Mouse (Mus musculus) adrenal gland, adult 2 months (tissue): ENCODE results near the gene Polr1a. TPM values are rescaled to one million over a fixed set of nuclear protein-coding genes. Genes with fewer than 3 reads are reported as not detected.
"Not testable (repeated sequence)": the region's sequence is repeated elsewhere in the genome, so short reads cannot be mapped to it uniquely, and the experiment has no call there.

Experiments used
- DNase-seq: peaks from one replicate; pipeline ENCODE4 v3.0.0; 2021
- long read RNA-seq: library from polyadenylated mRNA; stranded (forward); transcript quantifications from one replicate; pipeline ENCODE4 v2.0.0, GENCODE M21; 2021
- polyA plus RNA-seq: library from polyadenylated mRNA; depleted of rRNA; stranded (reverse); fragments of >200 nt; gene quantifications from 2 replicates; pipeline ENCODE4 v1.2.3, GENCODE M21; 2012; rRNA removed
- total RNA-seq, 2 experiments: library from RNA; stranded (reverse); gene quantifications; 2 replicates each; pipeline ENCODE4 v1.2.3; 2021

Polr1a gene
- total RNA-seq (10 to 100 TPM; 58.7 to 82.0 TPM), polyA plus RNA-seq (33.3 and 36.0 TPM in 2 replicates)
- long read RNA-seq, full-length matches to known transcripts, result 1 of 8 reads
- long read RNA-seq, partial matches to known transcripts, result 7 of 8 reads
- long read RNA-seq, other reads (novel, unspliced or antisense), result 0 of 8 reads

- DNase-seq, result peak; percentile 93
Observed at GRCm38 (mm10) chr6:71908481-71909381, at the start of gene Polr1a, which contains the start of gene Ptcd3. Polr1a (plus strand) TSS chr6:71909053. Ptcd3 (minus strand) TSS chr6:71908750.

GRCm38 (mm10) chr6:71867751-71868150, 41.1 kb upstream of the Polr1a start:
- DNase-seq, result no peak

DNA sequence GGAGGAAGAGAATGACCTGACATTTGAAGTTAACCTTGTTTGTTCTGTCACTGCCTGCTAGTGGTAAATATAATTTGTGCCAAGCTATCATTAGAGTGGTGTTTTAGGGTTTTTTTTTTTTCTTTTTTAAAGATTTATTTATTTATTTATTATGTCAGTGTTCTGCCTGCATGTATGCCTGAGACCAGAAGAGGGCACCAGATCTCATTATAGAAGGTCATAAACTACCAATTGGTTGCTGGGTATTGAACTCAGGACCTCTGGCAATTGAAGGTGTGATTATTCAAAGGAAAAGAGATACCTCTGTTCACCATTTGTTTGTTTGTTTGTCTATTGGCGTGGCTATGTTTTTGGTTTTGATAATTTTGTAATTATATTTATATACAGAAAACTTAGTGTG, 40.0 kb upstream of the Polr1a start:
- no peak for DNase-seq

DNA sequence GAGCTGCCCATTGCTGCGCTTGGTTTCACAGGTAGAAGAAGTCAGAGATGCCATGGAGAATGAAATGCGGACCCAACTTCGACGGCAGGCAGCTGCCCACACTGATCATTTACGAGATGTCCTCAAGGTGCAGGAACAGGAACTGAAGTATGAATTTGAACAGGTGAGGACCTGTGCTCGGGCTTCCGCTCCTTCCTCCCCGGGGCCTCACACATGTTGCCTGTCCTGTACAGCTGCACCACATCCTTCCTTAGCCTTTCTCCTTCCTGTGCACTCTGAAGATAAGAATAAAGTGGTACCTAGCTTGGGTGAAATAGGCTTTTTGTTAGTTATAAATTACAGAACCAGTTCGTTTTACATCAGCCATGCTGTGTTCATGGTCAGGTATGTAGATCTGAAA, 37.5 kb upstream of the Polr1a start:
- no peak for DNase-seq

DNA sequence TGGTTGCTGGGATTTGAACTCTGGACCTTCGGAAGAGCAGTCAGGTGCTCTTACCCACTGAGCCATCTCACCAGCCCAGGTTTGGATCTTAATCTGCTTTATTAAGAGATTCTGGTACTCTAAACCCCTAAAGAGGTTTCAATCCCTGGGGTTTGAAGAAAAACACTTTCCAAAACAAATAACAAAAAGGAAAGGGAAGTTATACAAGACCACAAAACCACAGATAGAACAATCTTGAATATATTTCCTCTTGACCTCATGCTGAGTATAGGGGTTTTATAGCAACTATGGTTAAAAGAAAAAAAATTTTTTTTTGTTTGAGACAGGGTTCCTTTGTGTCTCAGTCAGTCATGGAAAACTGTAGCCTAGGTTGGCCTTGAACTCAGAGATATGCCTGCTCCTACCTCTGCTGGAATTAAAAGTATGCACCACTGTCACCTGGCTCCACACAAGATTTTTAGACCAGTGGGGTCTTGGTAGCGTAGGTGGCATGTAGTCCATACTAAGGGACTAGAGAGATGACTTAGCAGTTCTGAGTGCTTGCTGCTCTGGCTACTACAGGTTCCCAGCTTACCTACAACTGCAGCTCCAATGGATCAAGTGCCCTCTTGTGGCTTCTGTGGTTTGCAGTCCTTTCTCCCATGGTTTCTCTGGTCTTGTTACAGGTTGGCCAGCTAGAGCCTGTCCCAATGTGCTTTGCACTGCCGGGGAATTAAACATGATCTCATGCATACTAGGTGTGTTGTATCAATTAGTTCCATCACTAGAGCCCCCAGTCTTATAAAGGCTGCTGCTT, 30.7 kb upstream of the Polr1a start:
- peak; percentile 15 for DNase-seq

GRCm38 (mm10) chr6:71893263-71893662, 15.6 kb upstream of the Polr1a start:
- no peak for DNase-seq

- no peak for DNase-seq
Observed at GRCm38 (mm10) chr6:71907702-71908235, 1.1 kb upstream of the Polr1a start.

GRCm38 (mm10) chr6:71909384-71909783, 531 bp downstream of the Polr1a start:
- DNase-seq, result no peak

DNA sequence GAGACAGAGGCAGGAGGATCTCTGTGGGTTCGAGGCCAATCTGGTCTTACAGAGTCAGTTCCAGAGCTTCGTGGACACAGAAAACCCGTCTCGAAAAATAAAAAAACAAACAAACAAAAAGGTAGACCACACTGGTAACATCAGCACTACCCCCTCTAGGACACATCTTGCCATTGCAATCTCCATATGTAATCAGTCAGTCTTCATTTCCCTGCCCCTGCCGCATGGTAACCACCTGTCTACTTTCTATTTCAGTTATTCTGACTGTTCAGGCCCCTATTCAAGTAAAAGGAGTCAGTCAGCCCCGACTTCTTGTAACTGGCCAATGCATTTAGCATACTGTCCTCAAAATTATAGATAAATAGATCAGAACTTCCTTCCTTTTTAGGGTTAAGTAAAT, 987 bp downstream of the Polr1a start:
- DNase-seq, result no peak

GRCm38 (mm10) chr6:71911686-71912450, 3.0 kb downstream of the Polr1a start:
- peak; percentile 85 for DNase-seq

DNA sequence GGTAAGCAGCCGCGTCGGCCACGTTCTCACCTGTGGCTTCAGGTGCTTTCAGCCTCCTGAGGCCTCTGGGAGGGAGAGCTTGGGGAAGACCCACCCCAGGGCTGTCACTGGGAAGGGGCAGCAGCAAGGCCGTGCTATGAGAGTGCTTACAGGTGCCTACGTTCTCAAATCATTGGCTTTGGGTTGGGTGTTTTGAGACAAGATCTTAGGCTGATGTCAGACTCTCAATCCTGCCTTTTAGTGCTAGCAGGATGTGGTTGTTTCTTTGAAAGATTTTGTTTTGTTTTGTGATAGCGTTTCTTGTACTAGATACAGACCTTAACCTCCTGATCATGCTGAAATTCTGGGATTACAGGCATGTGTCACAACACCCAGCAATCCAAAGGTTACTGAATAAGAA, 11.9 kb downstream of the Polr1a start:
- DNase-seq, result no peak

- not testable (repeated sequence) for DNase-seq
Observed at GRCm38 (mm10) chr6:71925233-71925632, 16.4 kb downstream of the Polr1a start.

DNA sequence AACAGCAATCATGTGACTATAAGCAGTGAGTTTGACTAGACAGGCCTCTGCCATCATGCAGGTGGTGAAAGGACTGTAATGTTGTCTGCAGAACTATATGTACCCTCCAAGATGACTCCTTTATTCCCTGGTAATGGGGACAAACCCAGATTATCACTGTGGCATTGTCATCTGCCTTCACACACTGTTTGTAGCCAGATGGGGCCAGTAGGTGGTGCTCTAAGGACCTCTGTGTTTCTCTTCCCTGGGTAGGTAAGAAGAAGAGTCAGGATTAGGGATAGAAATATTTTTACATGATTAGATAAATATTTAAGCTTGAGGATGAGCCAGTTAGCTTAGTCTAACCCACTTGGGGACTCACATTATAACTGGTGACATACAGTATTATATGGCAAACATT, 19.1 kb downstream of the Polr1a start:
- DNase-seq, result peak; percentile 67

DNA sequence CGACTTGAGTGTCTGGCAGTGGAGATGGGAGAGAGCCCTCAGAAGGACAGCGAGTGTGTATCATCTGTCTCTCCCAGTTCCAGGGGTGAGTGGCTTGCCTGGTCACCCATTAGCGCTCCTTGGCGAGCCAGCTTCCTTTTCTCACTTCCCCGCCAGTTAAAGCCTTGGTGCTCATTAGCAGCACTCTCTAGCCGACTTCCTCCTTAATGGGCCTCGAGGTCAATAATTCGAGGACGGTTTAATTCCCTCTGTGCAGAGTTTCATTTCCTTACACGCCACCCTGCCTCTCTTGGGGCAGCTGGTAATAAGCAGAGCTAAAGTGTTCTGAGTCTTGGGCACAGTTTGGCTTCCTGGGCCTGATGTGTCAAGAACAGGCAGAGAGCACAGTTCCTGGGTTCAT, 21.2 kb downstream of the Polr1a start:
- no peak for DNase-seq

DNA sequence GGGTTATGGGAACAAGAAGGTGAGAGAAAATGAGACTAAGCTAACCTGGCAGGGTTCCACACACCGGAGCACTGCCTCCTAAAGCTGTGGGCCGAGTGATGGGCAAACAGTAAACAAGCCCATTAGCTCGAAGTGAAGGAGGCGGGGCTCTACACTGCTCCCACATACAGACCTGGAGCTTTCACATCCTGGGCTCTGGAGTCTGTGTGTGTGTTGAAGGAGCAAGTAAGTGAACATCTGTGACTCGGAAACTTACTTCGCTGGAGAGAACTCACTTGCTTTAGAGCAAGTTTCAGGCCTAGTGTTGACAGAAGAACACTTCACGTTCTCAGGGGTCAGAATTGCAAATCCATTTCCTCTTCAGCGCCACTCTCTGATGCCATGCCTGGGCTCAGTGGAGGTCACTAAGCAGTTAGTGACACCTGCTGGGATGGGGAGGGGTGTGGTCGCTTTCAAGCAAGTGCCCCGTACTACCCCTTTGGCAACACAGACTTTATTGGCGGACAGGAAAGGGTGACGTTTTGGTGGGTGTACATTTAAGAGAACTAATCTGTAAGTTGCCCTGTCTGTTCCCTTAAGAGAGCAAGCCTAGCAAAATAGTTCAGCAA, 22.1 kb downstream of the Polr1a start:
- DNase-seq, result no peak

DNA sequence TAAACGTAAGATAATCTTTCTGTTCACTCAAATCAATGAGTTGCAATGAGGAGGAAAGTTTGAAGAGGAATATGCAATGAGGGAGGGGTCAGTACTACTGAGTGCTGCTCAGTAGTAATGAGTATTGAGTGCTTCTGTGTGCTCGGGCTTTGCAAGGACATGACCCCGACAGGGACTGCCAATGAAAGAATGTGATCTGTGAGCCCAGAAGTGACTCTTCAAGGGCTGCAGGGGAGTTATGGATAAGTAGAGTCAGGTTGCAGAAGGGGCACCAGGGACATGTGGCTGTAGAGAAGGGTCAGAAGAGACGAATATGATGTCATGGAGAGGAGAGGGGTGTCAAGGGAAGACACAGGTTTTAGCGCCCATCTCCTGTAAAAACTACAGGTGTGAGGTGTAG, 23.5 kb downstream of the Polr1a start:
- peak; percentile 45 for DNase-seq

- peak; percentile 83 for DNase-seq
Observed at GRCm38 (mm10) chr6:71934081-71934556, 25.3 kb downstream of the Polr1a start.

GRCm38 (mm10) chr6:71935737-71936136, 26.9 kb downstream of the Polr1a start:
- peak; percentile 72 for DNase-seq

- DNase-seq, result no peak
Observed at GRCm38 (mm10) chr6:71940912-71941311, 32.1 kb downstream of the Polr1a start.

- DNase-seq, result no peak
Observed at GRCm38 (mm10) chr6:71945101-71945500, 36.2 kb downstream of the Polr1a start.

DNA sequence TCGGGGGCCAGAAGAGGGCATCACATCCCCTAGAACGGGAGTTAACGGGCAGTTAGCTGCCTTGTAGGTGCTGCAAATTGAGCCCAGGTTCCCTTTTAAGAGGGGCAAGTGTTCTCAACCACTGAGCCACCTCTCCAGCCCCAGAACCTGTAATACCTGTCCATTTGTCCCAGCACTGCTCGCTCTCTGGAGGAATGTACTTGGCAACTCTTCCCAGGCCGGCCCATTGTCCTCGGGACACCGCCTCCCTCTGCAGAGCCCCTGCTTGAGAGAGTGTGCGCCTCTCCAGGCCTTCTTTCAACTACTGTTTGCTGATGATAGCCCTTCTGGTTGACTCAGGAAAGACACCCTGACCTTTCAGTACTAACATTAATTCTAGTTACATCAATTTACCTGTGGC, 37.3 kb downstream of the Polr1a start:
- no peak for DNase-seq
